Mouse (Mus musculus): ENCODE data around the gene Bod1. TPM values are rescaled to one million over a fixed set of nuclear protein-coding genes. Genes with fewer than 3 reads are reported as not detected.

Bod1 gene
- polyA plus RNA-seq, 1 experiment from 2014 or later: 124 TPM

- Histone ChIP-seq H3K27ac (no peak overlapping the region), H3K9me3 (no peaks in the 10 kb centered on the region), H3K4me3 (no peak overlapping the region), H3K36me3 (replicated peaks) (peaks cover 74% of the 10 kb centered on the region), H3K4me1 (no peaks in the 10 kb centered on the region), H3K27me3 (ENCODE audit: poor library complexity, severe bottlenecking) (no peaks in the 10 kb centered on the region)
- no peak for DNase-seq (ENCODE audit: extremely low spot score, low spot score)
- WGBS: 77% methylated on average over 5 of the region's 5 CpGs
These were observed 8.7 kb downstream of the Bod1 start for GRCm38 (mm10) chr11:31662872-31663446.

DNA sequence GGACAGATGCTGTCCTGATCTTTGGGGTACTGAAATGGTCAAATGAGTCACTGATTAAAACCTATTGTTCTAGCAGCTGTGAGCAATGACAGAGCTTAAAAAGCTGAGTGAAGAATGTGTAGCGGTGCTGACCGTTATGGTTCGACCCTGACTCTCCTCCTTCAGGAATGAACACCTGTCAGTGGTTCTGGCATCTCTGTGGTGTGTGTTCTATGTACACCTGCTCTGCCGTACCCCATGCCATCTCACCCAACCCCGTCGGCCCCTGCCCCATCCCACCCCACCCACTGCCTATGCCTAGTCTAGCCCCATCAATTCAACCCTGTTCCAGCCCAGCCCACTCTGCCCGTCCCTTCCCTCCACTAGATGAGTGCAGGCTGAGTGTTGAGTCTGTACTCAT is 9.5 kb downstream of the Bod1 start:
- no peaks in the 10 kb centered on the region for H3K27me3 ChIP-seq (ENCODE audit: poor library complexity, severe bottlenecking)
- H3K9me3 ChIP-seq: no peaks in the 10 kb centered on the region
- no peak for DNase-seq (ENCODE audit: extremely low spot score, low spot score)
- no peak overlapping the region for H3K27ac ChIP-seq
- H3K4me3 ChIP-seq: no peak overlapping the region
- H3K36me3 ChIP-seq (replicated peaks): peaks cover 67% of the 10 kb centered on the region
- WGBS: 94% methylated on average over 7 of the region's 7 CpGs
- H3K4me1 ChIP-seq: no peaks in the 10 kb centered on the region

GRCm38 (mm10) chr11:31657806-31658175 is 13.9 kb downstream of the Bod1 start:
- no peak overlapping the region for H3K27ac ChIP-seq
- H3K9me3 ChIP-seq: no peaks in the 10 kb centered on the region
- DNase-seq (ENCODE audit: extremely low spot score, low spot score): no peak
- H3K36me3 ChIP-seq (replicated peaks): peaks cover 22% of the 10 kb centered on the region
- H3K4me3 ChIP-seq: no peak overlapping the region
- no peaks in the 10 kb centered on the region for H3K4me1 ChIP-seq
- H3K27me3 ChIP-seq (ENCODE audit: poor library complexity, severe bottlenecking): no peaks in the 10 kb centered on the region

GRCm38 (mm10) chr11:31657168-31657805 is 14.4 kb downstream of the Bod1 start:
- Histone ChIP-seq H3K27ac (no peak overlapping the region), H3K9me3 (peaks cover 3% of the 10 kb centered on the region; the same call in 1 of the 2 replicates), H3K36me3 (replicated peaks) (peaks cover 17% of the 10 kb centered on the region), H3K27me3 (ENCODE audit: poor library complexity, severe bottlenecking) (no peaks in the 10 kb centered on the region), H3K4me3 (no peak overlapping the region), H3K4me1 (no peaks in the 10 kb centered on the region)
- WGBS: 79% methylated on average over 5 of the region's 5 CpGs
- no peak for DNase-seq (ENCODE audit: extremely low spot score, low spot score)

GRCm38 (mm10) chr11:31649507-31649906 is 22.2 kb downstream of the Bod1 start:
- peaks cover 4% of the 10 kb centered on the region; the same call in 1 of the 2 replicates for H3K9me3 ChIP-seq
- WGBS: 69% methylated on average over 2 of the region's 2 CpGs
- H3K4me3 ChIP-seq: no peak overlapping the region
- H3K27ac ChIP-seq: no peak overlapping the region
- no peak for DNase-seq (ENCODE audit: extremely low spot score, low spot score)
- no peaks in the 10 kb centered on the region for H3K27me3 ChIP-seq (ENCODE audit: poor library complexity, severe bottlenecking)
- no peaks in the 10 kb centered on the region for H3K4me1 ChIP-seq
- no peaks in the 10 kb centered on the region for H3K36me3 ChIP-seq (replicated peaks)

DNA sequence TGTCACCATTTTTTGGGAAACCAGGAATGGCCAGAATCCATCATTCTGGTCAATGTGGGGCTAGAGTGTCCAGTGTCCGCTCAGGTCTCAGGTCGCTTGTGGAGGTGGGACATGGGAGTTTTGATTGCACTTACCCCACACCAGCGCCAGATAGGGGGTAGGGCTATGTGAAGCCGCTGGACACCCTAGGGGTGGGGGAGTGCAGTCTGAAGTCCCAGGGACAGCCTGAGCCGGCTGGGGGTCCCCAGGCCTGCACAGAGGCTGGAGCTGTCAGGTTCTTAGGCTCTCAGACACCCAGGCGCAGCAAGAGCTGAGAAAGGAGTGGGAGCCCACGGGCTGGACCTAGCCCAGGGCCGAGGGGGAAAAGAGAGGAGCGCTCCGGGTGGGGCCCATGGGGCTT is 24.4 kb downstream of the Bod1 start:
- DNase-seq (ENCODE audit: extremely low spot score, low spot score): no peak
- Histone ChIP-seq H3K9me3 (no peaks in the 10 kb centered on the region; the same call in 1 of the 2 replicates), H3K4me1 (no peaks in the 10 kb centered on the region), H3K4me3 (no peak overlapping the region), H3K27ac (no peak overlapping the region), H3K27me3 (ENCODE audit: poor library complexity, severe bottlenecking) (no peaks in the 10 kb centered on the region), H3K36me3 (replicated peaks) (no peaks in the 10 kb centered on the region)
- WGBS: 88% methylated on average over 10 of the region's 10 CpGs

- WGBS: 83% methylated on average over 1 of the region's 1 CpGs
- Histone ChIP-seq H3K27ac (no peak overlapping the region), H3K4me3 (no peak overlapping the region), H3K36me3 (replicated peaks) (no peaks in the 10 kb centered on the region), H3K9me3 (no peaks in the 10 kb centered on the region), H3K4me1 (no peaks in the 10 kb centered on the region), H3K27me3 (ENCODE audit: poor library complexity, severe bottlenecking) (no peaks in the 10 kb centered on the region)
- DNase-seq (ENCODE audit: extremely low spot score, low spot score): no peak
These were observed 25.1 kb downstream of the Bod1 start for GRCm38 (mm10) chr11:31646571-31646970.

- DNase-seq (ENCODE audit: extremely low spot score, low spot score): no peak
- Histone ChIP-seq H3K27ac (no peak overlapping the region), H3K4me3 (no peak overlapping the region), H3K36me3 (replicated peaks) (no peaks in the 10 kb centered on the region), H3K9me3 (no peaks in the 10 kb centered on the region), H3K4me1 (no peaks in the 10 kb centered on the region), H3K27me3 (ENCODE audit: poor library complexity, severe bottlenecking) (no peaks in the 10 kb centered on the region)
- WGBS: 84% methylated on average over 6 of the region's 6 CpGs
These were observed 28.6 kb downstream of the Bod1 start for GRCm38 (mm10) chr11:31643120-31643519.

- H3K36me3 ChIP-seq (replicated peaks): no peaks in the 10 kb centered on the region
- no peaks in the 10 kb centered on the region for H3K27me3 ChIP-seq (ENCODE audit: poor library complexity, severe bottlenecking)
- no peak overlapping the region for H3K27ac ChIP-seq
- no peak for DNase-seq (ENCODE audit: extremely low spot score, low spot score)
- no peaks in the 10 kb centered on the region for H3K9me3 ChIP-seq
- H3K4me1 ChIP-seq: no peaks in the 10 kb centered on the region
- no peak overlapping the region for H3K4me3 ChIP-seq
- WGBS: 54% methylated on average over 3 of the region's 3 CpGs
These were observed 30.4 kb downstream of the Bod1 start for GRCm38 (mm10) chr11:31641066-31641810.

DNA sequence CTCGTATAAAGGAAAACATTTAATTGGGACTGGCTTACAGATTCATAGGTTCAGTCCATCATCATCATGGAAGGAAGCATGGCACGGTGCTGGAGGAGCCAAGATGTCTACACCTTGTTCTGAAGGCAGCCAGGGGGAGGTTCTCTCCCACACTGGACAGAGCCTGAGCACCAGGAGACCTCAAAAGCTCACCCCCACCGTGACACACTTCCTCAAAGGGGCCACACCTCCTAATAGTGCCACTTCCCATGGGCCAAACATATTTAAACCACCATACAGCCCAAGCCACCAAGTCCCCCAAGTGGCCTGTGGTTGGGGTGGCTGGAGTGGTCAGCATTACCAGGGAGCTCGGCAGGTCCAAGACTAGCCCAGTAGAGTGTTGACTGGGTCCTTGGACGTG is 31.5 kb downstream of the Bod1 start:
- no peak overlapping the region for H3K4me3 ChIP-seq

GRCm38 (mm10) chr11:31637788-31638373 is 33.8 kb downstream of the Bod1 start:
- Histone ChIP-seq H3K4me3 (no peak overlapping the region), H3K36me3 (replicated peaks) (no peaks in the 10 kb centered on the region), H3K9me3 (no peaks in the 10 kb centered on the region), H3K4me1 (no peaks in the 10 kb centered on the region), H3K27ac (no peak overlapping the region), H3K27me3 (ENCODE audit: poor library complexity, severe bottlenecking) (no peaks in the 10 kb centered on the region)
- WGBS: 31% methylated on average over 10 of the region's 10 CpGs
- peak; percentile 77 for DNase-seq (ENCODE audit: extremely low spot score, low spot score)

More for the DNA sequence above, 31.5 kb downstream of the Bod1 start:
- no peak overlapping the region for H3K27ac ChIP-seq
- H3K36me3 ChIP-seq (replicated peaks): no peaks in the 10 kb centered on the region
- 82% methylated on average over 5 of the region's 5 CpGs for WGBS
- no peak for DNase-seq (ENCODE audit: extremely low spot score, low spot score)
- H3K9me3 ChIP-seq: no peaks in the 10 kb centered on the region
- H3K4me1 ChIP-seq: no peaks in the 10 kb centered on the region
- no peaks in the 10 kb centered on the region for H3K27me3 ChIP-seq (ENCODE audit: poor library complexity, severe bottlenecking)

GRCm38 (mm10) chr11:31628700-31629099 is 43.0 kb downstream of the Bod1 start:
- Histone ChIP-seq H3K27ac (no peak overlapping the region), H3K27me3 (ENCODE audit: poor library complexity, severe bottlenecking) (no peaks in the 10 kb centered on the region), H3K36me3 (replicated peaks) (no peaks in the 10 kb centered on the region), H3K4me1 (no peaks in the 10 kb centered on the region), H3K4me3 (no peak overlapping the region), H3K9me3 (no peaks in the 10 kb centered on the region)
- DNase-seq (ENCODE audit: extremely low spot score, low spot score): no peak
- WGBS: 91% methylated on average over 5 of the region's 5 CpGs

DNA sequence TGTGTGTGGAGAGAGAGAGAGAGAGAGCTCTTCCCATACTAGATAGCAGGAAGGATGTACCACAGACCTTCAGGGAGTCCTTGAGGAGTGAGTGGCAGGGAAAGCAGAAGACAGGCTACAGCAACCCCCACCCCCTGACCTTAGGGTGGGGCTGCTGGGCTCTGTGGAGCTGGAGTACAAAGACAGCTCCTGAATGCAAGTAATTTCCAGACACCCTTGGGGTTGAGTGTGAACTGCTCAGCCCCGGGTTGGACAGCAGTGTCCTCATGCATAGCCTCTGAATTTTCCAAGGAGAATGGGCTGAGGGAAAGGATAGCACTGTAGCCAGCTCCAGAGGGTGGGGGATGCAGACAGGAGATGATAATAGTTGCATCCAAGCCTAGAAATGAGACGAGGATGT is 50.9 kb downstream of the Bod1 start:
- WGBS: 68% methylated on average over 2 of the region's 2 CpGs
- Histone ChIP-seq H3K36me3 (replicated peaks) (no peaks in the 10 kb centered on the region), H3K27me3 (ENCODE audit: poor library complexity, severe bottlenecking) (no peaks in the 10 kb centered on the region), H3K9me3 (no peaks in the 10 kb centered on the region), H3K4me3 (no peak overlapping the region), H3K27ac (no peak overlapping the region), H3K4me1 (no peaks in the 10 kb centered on the region)
- DNase-seq (ENCODE audit: extremely low spot score, low spot score): no peak

Measured in forebrain, embryonic 10.5 days (tissue).